Mouse (Mus musculus) mesoderm, embryonic 11.5 days (tissue): ENCODE measurements around the gene Sema6c.
"Not testable (repeated sequence)": the region's sequence is repeated elsewhere in the genome, so short reads cannot be mapped to it uniquely, and the experiment has no call there.

Source experiments
- DNase-seq: peaks from one replicate; pipeline ENCODE4 v3.0.0-alpha.2; 2012; ENCODE audit warnings: low read depth, low spot score

Sema6c gene

DNA sequence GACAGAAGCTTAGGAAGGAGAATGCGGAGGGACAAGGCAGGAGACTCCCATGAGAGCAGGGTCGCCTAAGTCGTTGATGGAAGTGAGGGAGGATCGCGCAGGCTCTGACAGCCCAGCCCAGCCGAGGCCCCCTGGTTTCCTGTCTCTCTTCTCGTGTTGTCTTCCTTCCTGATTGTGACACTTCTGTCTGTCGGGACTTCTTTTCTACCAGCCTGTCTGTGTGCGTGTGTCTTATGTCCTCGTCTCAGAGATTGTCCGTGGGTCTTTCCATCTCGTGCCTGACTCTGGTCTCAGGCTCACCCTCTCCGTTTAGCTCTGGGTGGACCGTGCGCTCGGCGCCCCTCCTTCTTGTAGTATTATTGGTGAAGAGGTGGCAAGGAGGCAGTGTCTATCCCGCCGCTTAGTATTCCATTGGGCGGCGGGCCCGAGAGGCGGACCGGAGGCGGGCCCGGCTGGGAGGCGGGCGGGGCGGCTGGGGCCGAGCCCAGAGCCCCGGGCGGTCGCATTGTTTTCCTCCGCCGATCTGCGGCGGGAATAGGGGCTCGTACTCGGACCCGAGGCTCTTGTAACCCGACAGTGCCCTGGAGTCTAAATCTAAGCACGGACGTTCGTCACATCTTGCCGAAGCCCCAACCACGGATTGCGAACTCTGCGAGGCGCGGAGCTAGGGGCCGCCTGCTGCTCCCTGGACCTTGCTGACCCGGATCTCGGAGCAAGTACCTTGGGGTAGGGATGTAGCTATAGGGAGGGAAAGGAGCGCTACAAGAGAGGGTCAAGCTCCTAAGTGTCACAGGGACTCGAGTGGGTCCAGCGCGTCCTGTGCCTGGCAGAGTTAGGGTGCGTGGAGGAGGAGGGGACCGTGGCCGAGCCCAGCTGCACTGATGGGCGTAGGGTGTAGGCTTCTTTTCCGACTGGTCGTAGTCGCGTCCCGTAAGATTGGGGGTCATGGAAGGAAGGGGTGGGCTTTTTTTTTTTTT lies at the start of gene Sema6c:
Gene Sema6c, plus strand, starts transcription at position 471 of the 977 bp plus-strand sequence.
- peak; percentile 90 for DNase-seq

DNA sequence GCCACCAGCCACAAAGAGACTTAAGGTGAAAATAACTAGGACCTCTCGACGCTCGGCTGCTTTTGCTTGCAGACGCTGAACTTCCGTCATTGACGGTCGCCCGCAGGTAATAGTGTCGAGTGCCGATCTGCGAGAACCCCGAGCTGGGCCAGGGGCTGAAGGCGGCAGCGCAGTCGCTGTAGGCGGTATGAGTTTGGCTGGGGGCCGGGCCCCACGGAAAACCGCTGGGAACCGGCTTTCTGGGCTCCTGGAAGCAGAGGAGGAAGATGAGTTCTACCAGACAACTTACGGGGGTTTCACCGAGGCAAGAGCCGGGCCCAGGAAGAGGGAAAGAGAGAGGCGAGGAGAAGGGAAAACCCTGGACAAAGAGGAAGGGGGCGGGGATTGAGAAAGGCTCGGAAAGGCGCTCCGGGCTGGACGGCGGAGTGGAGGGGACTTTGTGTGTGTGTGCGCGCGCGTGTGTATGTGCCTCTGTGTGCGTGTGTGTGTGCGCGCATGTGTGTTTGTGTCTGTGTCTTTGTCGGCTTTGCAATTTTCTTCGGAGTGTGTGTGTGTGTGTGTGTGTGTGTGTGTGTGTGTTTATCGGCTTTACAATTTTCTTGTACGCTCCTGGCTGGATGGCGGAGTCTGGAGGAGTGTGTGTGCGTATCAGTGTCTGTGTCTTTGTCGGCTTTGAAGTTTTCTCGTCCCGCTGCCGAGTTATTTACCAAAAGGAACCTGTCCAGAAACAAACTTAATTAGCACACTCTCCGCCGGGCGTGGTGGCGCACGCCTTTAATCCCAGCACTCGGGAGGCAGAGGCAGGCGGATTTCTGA lies 49.1 kb upstream of the Sema6c start, which contains the start of gene Vps72:
Gene Vps72, plus strand, starts transcription at position 112 of the 816 bp plus-strand sequence.
- peak; percentile 94 for DNase-seq

DNA sequence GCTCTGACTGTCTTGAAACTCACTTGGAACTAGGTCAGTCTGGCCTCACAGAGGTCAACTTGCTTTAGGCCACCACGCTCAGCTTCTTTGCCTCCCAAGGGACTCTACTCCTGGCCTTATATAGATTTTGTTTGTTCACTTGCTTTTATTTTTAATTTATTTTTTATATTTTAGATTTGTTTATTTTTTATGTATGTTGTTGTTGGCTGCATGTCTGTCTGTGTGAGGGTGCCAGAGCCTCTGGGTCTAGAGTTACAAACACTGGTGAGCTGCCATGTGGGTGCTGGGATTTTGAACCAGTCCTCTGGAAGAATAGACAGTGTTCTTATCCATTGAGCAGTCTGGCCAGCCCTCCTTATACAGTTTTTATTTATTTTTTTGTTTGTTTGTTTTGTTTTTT lies 47.5 kb upstream of the Sema6c start:
- no peak for DNase-seq

DNA sequence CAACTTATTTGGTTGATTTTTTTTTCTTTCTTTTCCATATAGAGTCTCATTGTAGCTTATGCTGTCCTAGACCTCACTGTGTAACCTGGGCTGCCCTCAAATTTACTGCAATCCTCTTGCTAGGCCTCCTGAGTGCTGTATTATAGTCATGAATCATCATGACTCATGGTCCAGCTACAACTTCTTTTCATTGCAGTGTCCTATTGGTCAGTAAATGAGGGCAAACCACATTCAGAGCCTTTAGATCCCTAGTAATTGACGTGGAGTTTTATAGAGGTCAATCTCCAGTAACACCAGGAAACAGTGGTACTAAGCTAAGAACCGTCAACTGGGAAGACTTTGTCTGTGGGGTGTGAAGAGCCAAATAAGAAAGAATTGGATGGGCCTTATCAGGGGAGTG lies 42.5 kb upstream of the Sema6c start:
- no peak for DNase-seq

DNA sequence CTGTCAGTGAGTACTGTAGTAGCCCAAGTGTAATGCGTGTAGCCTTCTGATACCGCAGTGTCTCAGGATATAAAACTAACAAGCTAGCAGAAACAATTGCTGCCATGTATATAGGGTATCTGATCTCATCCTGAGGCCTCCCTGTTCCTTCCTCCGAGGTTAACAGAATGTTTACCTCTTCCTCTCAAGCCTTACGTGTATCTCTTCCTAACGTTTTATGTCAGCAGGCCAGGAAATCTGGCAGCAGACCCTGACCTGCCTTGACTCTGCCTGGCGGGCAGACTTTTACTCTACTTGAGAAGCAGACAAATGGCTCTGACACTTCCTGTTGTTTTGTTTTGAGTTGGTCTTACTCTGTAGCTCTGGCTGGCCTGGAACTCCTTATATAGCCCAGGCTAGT lies 38.7 kb upstream of the Sema6c start:
- no peak for DNase-seq

DNA sequence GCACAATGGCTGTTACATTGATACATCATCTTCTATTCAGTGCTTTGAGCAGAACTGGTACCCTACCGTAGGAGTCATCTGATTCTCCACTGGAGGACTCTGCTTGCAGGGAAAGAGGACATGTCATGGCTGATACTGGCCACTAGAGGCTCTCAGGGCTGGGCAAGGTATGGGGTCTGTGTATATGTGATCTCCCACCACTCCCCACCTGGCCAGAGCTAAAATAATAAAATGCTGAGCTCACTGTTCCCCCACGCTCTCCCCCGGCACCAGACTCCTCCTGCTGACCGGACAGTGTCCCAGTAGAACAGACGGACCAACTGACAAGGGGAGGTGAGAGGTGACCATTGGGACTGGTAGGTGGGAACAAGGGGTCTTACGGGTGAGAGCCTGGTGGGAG lies 36.0 kb upstream of the Sema6c start, which contains the start of gene Tmod4:
Gene Tmod4, plus strand, starts transcription at position 231 of the 400 bp plus-strand sequence.
- DNase-seq: no peak

DNA sequence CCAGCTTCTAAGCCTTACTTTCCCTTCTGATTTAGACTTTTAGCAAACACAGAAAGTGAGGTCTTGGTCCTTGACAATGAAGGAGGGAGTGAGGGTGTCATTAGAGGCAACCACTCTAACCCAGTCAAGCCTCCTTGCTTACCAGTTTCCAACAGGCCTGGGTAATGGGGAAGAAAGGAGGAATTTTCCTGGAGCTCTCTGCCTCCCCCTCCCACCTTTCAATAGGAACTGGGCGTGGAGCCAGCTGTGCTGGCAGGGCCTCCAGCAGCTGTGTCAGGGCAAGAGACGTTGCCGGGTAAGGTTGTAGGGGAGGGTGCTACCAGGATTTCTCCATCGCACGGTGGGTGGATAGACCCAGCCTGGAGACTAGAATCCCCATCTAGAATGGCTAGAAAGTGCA lies 35.3 kb upstream of the Sema6c start:
- no peak for DNase-seq

DNA sequence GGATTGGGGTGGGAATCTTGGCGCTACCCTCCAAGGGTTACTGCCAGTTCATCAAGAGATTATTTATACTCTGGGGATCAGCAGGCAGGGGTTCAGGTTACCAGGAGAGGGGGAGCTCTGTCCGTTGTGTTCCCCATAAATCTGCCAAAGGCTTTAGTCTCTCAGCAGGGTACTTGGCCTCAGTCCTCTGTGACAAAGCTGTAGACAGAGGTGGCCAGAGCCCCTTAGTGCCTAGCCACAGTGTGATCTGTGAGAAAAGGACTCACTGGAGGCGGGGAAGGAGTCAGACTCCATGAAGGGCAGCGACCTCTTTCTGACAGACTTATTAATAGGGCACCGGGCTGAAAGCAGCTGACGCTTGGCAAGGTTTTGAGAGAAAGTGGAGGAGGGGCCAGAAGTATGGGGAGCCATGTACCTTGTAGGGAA lies 31.0 kb upstream of the Sema6c start:
- DNase-seq: peak; percentile 62

DNA sequence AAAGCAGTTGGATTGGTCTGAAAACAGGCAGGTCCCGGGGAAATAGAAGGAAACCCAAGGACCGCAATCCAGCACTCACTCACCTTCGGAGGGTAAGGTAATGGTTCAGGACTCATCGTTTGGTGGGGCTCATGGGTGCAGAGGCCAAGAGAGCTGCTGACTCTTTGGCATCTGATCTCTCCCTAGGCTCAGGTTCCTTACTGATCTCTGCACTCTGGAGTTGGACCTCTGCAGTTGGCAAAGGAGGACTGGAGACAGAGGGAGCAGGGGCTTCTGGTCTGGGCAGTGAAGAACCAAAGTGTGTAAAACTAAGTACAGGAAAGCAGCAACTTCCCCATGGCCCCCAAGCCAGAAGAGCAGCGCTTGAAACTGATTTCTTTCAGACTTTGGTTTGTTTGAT lies 30.2 kb upstream of the Sema6c start:
- DNase-seq: no peak

DNA sequence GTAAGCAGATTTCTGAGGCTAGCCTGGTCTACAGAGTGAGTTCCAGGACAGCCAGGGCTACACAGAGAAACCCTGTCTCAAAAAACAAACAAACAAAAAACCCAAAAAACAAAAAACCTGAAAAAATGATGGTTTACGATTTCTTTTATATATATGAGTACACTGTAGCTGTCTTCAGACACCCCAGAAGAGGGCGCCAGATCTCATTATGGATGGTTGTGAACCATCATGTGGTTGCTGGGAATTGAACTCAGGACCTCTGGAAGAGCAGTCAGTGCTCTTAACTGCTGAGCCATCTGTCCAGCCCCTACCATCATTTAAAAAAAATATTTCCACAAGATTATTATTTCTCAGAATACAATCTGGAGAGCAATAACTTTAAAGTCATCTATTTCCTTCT lies 27.9 kb upstream of the Sema6c start:
- not testable (repeated sequence) for DNase-seq

DNA sequence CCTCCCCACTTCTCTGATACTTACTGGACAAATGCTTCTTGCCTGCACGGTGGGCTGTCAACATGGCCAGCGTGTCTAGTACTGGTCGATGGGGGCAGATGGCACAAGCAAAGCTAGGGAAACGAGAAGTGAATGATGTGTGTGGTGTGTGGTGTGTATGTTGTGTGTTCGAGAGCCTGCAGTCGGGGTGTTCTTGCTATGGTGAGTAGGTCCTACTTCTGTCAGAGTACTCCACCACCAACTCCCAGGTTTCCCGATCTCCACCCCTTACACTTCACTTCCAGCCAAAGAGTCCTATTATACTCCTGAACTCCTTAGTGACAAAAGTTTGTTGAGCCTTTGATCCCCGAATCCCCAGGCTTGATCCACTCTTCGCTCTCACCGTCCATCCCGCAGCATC lies 27.1 kb upstream of the Sema6c start:
- no peak for DNase-seq

DNA sequence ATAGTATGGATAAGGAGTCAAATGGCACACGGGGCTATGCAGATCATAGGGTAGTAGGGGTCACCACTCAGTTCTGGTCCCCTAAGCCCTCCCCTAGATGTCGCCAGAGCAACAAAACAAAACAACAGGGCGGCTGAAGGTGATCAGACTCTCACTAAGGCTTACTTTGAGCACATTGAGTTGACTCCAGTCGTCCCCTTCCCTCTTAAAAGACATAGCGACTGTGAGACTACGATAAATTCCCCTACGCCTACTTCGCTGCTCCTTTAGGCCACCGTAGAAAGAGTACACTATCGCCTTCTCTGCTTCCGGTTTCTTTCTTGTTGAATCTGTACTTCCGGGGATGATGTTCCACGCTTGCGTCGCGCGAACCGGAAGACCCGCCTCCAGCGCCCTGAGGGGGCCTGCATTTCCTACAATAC lies 26.6 kb upstream of the Sema6c start, which contains the start of the genes Scnm1 and Lysmd1:
Gene Scnm1, minus strand, starts transcription at position 332 of the 422 bp plus-strand sequence.
Gene Lysmd1, plus strand, starts transcription at position 409 of the 422 bp plus-strand sequence.
- DNase-seq: peak; percentile 92

DNA sequence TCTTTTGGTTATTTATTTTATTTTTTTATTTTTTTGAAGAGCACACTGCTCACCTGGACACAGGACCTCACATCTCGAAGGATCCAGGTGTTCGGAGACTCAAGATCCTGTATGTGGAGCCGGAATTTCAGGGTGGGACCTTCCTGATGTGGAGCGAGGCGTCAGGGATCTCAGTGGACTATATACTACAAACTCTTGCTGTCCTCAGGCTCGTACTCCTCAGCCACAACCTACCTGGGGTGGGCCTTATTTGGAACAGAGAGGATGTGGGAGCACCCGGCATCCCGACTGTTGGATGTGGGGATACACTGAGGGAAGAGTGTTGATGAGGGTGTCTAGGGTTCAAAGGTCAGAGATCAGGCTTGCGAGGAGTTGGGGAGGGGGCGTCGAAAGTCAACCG lies 26.1 kb upstream of the Sema6c start:
- not testable (repeated sequence) for DNase-seq

DNA sequence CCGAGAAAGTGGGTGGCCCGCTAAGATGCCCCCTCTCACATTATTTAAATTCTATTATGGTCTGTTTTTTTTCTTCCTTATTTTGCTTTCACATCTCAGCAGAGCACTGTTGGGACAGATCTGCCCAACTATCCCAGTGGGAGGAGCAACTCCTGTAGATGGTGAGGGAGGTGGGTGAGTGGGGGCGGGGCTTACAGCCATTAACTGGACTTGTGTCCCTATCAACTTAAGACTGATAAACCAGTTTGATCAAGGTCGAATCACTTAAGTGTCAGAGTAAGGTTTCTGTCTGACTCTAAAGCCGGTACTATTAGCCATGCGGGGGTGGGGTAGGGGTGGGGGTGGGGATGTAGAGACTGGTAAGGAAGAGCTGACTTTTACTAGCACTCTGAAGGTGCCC lies 25.2 kb upstream of the Sema6c start:
- no peak for DNase-seq

DNA sequence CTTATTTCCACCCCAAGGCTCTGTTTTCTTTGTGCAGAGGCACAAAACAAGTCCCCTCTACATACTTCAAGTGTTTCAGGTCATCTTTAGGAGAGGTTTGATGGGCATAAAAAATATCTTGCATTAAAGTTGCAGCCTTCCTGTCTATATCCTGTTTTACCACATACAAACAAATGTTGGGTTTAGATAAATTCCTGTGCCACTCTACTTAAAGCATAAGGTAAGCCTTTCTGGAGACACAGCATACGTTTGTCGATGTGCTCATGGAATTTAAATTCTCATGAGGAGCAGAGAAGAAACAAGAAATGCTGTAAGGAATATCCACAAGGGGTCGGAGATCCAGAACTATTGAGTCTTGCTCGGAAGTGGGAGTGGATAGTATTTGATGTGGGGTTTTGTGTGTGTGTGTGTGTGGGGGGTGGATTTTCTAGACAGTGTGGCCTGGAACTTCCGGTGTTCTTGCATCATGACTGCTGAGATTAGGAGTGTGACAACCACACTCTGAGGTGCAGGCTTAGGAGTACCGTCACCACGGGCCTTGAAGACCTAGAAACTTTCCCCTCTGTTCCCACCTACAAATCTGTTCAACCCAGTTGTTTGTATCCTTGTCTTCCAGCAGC lies 24.7 kb upstream of the Sema6c start:
- no peak for DNase-seq

DNA sequence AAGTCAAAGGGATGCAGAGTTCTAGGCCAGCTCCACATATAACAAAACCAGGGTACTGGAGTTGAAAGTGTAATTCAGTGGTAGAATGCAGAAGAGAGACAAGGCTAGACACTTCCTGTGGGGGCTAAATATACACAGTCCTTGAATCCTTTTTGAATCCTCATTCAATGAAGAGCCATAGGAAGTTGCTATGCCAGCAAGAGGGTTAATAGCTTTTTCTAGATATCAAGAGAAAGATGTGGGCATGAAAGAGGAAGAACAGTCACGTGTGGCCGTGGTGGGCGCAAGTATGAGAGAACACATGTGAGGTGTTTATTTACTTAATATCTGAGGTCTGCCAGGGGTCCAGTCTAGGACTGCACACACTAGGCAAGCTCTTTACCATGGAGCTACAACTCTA lies 23.9 kb upstream of the Sema6c start:
- no peak for DNase-seq

DNA sequence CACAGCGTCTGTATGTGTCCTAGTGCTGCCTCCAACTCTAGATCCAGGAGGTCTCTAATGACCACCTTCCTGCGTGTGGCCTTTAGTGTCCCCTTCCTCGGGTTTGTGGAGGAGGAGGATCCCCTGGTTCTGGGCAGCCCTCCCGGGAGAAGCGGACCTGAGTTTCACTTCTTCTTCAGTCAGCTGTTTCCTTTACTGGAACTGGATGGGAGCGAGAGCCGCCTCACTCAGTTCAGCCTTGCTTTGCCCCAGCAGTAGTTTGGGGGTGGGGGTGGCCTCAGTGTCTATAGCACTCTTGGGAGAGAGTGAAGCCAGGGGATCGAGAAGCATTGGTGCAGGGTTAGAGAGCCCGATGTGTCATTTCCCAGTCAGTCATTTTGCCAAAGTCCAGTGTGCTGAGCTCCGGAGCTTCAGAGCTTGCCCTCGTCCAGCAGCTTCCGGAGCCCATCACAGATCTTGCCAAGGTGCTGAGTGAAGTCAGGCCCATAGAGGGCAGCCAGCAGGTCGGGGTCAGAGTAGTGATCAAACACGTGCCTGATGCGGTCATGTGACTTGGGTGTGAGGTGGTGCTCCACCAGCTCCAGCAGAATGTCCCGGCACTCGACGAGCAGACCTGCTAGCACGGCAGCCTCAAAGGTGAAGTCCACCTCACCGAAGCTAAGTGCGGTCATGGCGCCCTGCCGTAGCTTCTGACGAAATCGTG lies 20.5 kb upstream of the Sema6c start:
- no peak for DNase-seq

DNA sequence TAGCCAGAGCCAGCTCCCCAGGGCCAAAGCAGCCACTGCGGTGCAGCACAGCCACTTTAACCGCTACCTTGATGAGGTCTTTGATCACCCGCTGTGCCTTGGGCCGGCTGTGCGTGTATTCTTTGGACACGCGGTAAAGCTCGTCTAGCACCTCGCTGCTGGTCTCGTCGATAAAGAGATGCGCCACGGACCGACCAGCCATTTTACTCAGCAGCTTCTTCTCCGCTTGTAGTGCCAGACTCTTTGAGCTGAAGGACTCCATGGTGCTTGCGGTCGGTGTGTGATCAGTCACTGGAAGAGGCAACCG lies 20.0 kb upstream of the Sema6c start:
- DNase-seq: no peak

DNA sequence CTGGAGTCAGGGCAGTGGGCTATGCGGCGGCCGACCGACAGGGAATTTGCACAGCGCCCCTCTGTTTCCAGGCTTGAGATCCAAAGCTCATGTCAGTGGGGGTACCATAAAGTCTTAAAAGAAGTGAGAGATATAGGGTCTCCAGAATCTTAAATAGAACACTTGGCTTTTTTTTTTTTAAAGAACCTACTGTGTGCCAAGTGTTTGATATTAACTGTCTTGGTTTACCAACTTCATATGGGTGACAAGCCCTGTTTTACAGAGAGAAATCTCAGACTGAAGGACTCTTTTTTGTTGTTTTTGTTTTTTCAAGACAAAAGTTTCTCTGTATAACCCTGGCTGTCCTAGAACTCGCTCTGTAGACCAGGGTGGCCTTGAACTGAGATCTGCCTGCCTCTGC lies 19.5 kb upstream of the Sema6c start:
- no peak for DNase-seq

DNA sequence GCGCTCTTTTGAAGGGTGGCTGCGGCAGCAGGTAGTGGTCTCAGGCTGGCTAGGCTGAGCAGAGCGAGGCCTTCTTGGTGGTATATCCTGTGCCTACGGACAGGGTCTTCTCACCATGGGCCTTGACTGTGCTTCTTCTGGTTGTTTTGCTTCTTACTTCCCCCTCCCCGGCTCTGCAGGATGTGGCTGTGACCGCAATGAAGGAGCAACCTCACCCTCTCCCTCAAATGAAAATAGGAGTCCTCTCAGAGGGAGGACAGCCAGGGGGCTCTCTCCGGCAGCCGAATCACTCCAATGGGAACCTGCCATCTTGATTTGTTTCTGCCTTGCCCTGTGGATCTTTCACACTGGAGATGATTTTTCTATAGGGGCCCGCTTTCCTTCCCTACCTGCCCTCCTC lies 18.8 kb upstream of the Sema6c start:
- DNase-seq: no peak

DNA sequence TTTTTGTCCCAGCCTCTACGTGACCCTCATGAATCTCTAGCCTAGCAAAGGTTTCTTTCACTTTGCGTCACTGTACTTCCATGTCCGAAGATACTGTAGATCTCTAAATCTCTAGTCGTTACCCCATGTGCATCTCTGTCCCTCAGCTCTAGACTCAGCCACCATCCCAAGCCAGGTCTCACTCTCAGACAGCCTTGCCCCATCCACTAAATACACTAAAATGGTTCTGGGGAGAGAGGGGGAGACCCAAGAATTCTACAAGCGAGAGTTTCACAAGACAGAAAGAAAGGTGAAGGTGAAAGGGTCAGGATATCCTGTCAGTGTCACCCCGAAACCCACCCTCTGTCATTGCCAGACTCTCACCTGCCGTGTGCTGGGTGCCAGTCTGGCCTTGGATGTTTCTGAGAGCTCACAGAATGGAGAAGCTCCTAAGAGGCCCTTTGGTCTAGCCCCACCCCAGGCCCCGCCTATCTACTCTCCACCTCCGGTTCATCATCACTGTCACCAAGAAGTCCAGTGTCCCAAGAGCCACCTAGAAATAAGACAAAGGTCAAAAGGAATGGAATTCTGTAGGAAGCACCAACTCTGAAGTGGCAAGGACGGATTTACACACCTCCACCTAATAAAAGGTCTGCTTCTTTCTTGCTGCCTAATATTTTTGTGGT lies 18.2 kb upstream of the Sema6c start, which contains the start of gene Tnfaip8l2:
Gene Tnfaip8l2, minus strand, starts transcription at position 409 of the 665 bp plus-strand sequence.
- no peak for DNase-seq
